27 mouse cellular contexts compared by ENCODE assay signal in the genomic region with DNA sequence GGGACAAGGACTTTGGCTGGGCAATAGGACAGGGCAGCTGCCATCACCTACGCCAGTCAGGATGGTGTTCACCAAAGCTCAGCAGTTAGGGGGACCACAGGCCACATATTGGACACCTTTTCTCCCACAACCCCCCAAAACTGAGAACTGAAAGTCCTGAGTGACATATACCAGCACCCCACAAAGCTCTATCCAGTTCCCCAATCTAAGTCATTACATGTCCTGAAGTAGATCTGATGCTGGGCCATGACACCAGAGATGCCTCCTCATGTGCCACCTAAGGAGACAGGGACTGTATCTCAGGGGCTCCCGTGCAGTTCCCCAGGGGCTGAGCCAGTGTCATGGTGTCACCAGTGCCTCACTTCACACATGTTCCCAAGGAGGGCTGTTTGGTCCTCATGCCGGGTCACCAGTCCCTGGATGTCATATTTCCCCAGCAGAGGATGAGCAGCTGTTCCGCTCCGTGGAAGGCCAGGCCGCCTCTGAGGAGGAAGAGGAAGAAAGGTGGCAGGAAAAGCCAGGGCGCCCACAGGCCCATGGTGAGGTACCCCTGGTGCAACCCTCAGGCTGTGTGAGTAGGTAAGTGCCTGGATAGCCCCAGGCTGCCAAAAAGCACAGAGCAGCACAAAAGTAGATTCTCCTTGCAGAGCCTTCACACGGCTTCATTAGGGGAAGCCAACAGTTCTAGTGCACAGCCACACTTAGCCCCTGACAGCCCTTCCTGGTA. TPM values are rescaled to one million over a fixed set of nuclear protein-coding genes. Genes with fewer than 3 reads are reported as not detected.
DNase-seq lines count a peak whose midpoint lies in the region; ATAC-seq lines count a peak whose summit lies in the region.
"Had no signal": no experiment of that assay in that cellular context is flagged by ENCODE, and none has a peak within 500 bp of the region (broad histone marks: within the 10 kb centered on the region; RNA-seq: fewer than 3 reads in every experiment).

No protein-coding gene starts in this region.

- peak; percentile 82 for DNase-seq in heart, adult 11 months
- no peak for DNase-seq in heart, postnatal 14 days
- DNase-seq in A20 (ENCODE audit: low read depth, low spot score): peak; percentile 66
- no peak for DNase-seq in T-cell, adult 2 months (ENCODE audit: low spot score)
- DNase-seq: adrenal gland, adult 2 months; adrenal gland, postnatal 14 days; B cell, adult 2 months; cerebellum, adult 11 months; cerebellum, adult 2 months; cerebellum, adult 9-11 months; cerebellum, postnatal 25 days; embryo, embryonic 11 days; gastrocnemius, postnatal 25 days had no signal

- 87% methylated on average over 8 of the region's 8 CpGs for WGBS in midbrain, embryonic 15.5 days

- peak; percentile 45; the same call in 1 of the 2 replicates for ATAC-seq in megakaryocyte, adult 5-6 weeks (ENCODE audit: poor library complexity, severe bottlenecking)
- ATAC-seq in midbrain, embryonic 15.5 days (replicated peaks): no peak
- ATAC-seq: forebrain, embryonic 15.5 days; Patski had no signal

- no peak overlapping the region for H3K4me2 ChIP-seq in midbrain, embryonic 15.5 days
- H3K4me2 ChIP-seq: embryonic facial prominence, embryonic 13.5 days; forebrain, embryonic 12.5 days; forebrain, embryonic 15.5 days; heart, embryonic 13.5 days; hindbrain, embryonic 12.5 days; hindbrain, embryonic 15.5 days had no signal

- H3K27ac ChIP-seq in midbrain, embryonic 15.5 days: no peak overlapping the region
- H3K27ac ChIP-seq: embryonic facial prominence, embryonic 10.5 days; embryonic facial prominence, embryonic 13.5 days; forebrain, embryonic 12.5 days; forebrain, embryonic 15.5 days; heart, embryonic 13.5 days; hindbrain, embryonic 12.5 days; hindbrain, embryonic 15.5 days had no signal

- intact Hi-C loops in heart, postnatal 14 days (cut with DNase I): no loop called here

- H3K36me3 ChIP-seq in midbrain, embryonic 15.5 days (replicated peaks): no peaks in the 10 kb centered on the region
- H3K36me3 ChIP-seq: embryonic facial prominence, embryonic 10.5 days; embryonic facial prominence, embryonic 13.5 days; forebrain, embryonic 12.5 days; forebrain, embryonic 15.5 days; G1E; heart, embryonic 13.5 days had no signal

- no peak overlapping the region for H3K9ac ChIP-seq in midbrain, embryonic 15.5 days
- H3K9ac ChIP-seq: embryonic facial prominence, embryonic 13.5 days; forebrain, embryonic 12.5 days; forebrain, embryonic 15.5 days; heart, embryonic 13.5 days; hindbrain, embryonic 12.5 days; hindbrain, embryonic 15.5 days had no signal

- no peaks in the 10 kb centered on the region for H3K27me3 ChIP-seq in midbrain, embryonic 15.5 days (replicated peaks)
- H3K27me3 ChIP-seq: embryonic facial prominence, embryonic 13.5 days; forebrain, embryonic 12.5 days; forebrain, embryonic 15.5 days; hindbrain, embryonic 12.5 days; hindbrain, embryonic 15.5 days had no signal

- no peaks in the 10 kb centered on the region for H3K9me3 ChIP-seq in midbrain, embryonic 15.5 days
- H3K9me3 ChIP-seq: embryonic facial prominence, embryonic 10.5 days; embryonic facial prominence, embryonic 13.5 days; forebrain, embryonic 12.5 days; forebrain, embryonic 15.5 days; G1E; heart, embryonic 13.5 days; hindbrain, embryonic 12.5 days; hindbrain, embryonic 15.5 days had no signal

- no peaks in the 10 kb centered on the region for H3K4me1 ChIP-seq in midbrain, embryonic 15.5 days
- H3K4me1 ChIP-seq: forebrain, embryonic 12.5 days; forebrain, embryonic 15.5 days; hindbrain, embryonic 12.5 days; hindbrain, embryonic 15.5 days had no signal

- no peak overlapping the region for H3K4me3 ChIP-seq in midbrain, embryonic 15.5 days
- H3K4me3 ChIP-seq: embryonic facial prominence, embryonic 10.5 days; embryonic facial prominence, embryonic 13.5 days; erythroblast, embryonic 14.5 days; forebrain, embryonic 12.5 days; forebrain, embryonic 15.5 days; heart, embryonic 13.5 days; hindbrain, embryonic 12.5 days; hindbrain, embryonic 15.5 days had no signal

RNA-seq across cellular contexts. Expression of gene Efcc1, which starts 19.7 kb away (rescaled TPM):
- 1 to 10 TPM; 3.1 to 3.2 TPM for total RNA-seq in heart, postnatal 14 days (2021)
- 0.39 TPM in 1 of 2 replicates, not detected in the other for total RNA-seq in megakaryocyte, adult 5-6 weeks (2015)
- not detected in 2 replicates for total RNA-seq in megakaryocyte, adult 5-6 weeks (2017)
- polyA plus RNA-seq in midbrain, embryonic 15.5 days (2015; fragmentation: Nextera tagmentation; extraction: Ambion mirVana): 5.4 and 6.7 TPM in 2 replicates
- total RNA-seq: CH12.LX had no signal
- polyA plus RNA-seq: erythroblast, embryonic 14.5 days; G1E had no signal

RNA-seq across cellular contexts. Expression of gene Gp9, which starts 27.5 kb away (rescaled TPM):
- 1 to 10 TPM in 1 of 2 experiments, under 1 TPM in 1; 0.33 to 1.0 TPM for total RNA-seq in heart, postnatal 14 days (2021)
- total RNA-seq in megakaryocyte, adult 5-6 weeks (2015): 0.16 and 1.2 TPM in 2 replicates
- total RNA-seq in megakaryocyte, adult 5-6 weeks (2017): 0.59 TPM in 1 of 2 replicates, not detected in the other
- 0.93 and 1.0 TPM in 2 replicates for polyA plus RNA-seq in midbrain, embryonic 15.5 days (2015; fragmentation: Nextera tagmentation; extraction: Ambion mirVana)
- total RNA-seq: CH12.LX; gastrocnemius, adult 8-10 months; gastrocnemius, postnatal 25 days had no signal
- polyA plus RNA-seq: Patski had no signal

Comparison
In these comparisons a context has a peak if more than half of its experiments do, and no peak if none do; other contexts are left out.
1. DNase-seq: peak in heart, adult 11 months (single experiment) and A20 (single experiment); none in heart, postnatal 14 days (0 of 2) and T-cell, adult 2 months (single experiment).